Mouse (Mus musculus) embryonic facial prominence, embryonic 13.5 days (tissue): Measurements from ENCODE around the gene Sowaha. TPM values are rescaled to one million over a fixed set of nuclear protein-coding genes. Genes with fewer than 3 reads are reported as not detected.
"Not testable (repeated sequence)": the region's sequence is repeated elsewhere in the genome, so short reads cannot be mapped to it uniquely, and the experiment has no call there.

Source experiments
- ATAC-seq: fragments of 200-750 bp; cut with Nextera tagmentation; 2 replicates; pipeline ENCODE4 v1.8.0; 2017; ENCODE audit warnings: low read depth; ENCODE audit not compliant: insufficient number of reproducible peaks, insufficient read depth, low FRiP score, low TSS enrichment
- H3K27ac ChIP-seq: fragments of 300-500 bp; sonication (generic); 2 replicates; pipeline ENCODE4 v1.5.1; 2015; ENCODE audit warnings: moderate library complexity, mild to moderate bottlenecking, inconsistent platforms
- H3K27me3 ChIP-seq: fragments of 300-500 bp; sonication (generic); 2 replicates; pipeline ENCODE4 v1.6.1; 2015; ENCODE audit warnings: mild to moderate bottlenecking, inconsistent platforms
- H3K36me3 ChIP-seq: fragments of 300-500 bp; sonication (generic); 2 replicates; pipeline ENCODE4 v1.6.1; 2015; ENCODE audit warnings: mild to moderate bottlenecking, inconsistent platforms
- H3K4me1 ChIP-seq: fragments of 300-500 bp; sonication (generic); 2 replicates; pipeline ENCODE4 v1.6.1; 2015; ENCODE audit warnings: inconsistent platforms
- H3K4me2 ChIP-seq: fragments of 300-500 bp; sonication (generic); 2 replicates; pipeline ENCODE4 v1.6.1; 2015; ENCODE audit warnings: moderate library complexity, mild to moderate bottlenecking, inconsistent platforms
- H3K4me3 ChIP-seq: fragments of 300-500 bp; sonication (generic); 2 replicates; pipeline ENCODE4 v1.5.1; 2015; ENCODE audit warnings: mild to moderate bottlenecking, inconsistent platforms
- H3K9ac ChIP-seq: fragments of 300-500 bp; sonication (generic); 2 replicates; pipeline ENCODE4 v1.6.1; 2015; ENCODE audit warnings: mild to moderate bottlenecking, inconsistent platforms
- H3K9me3 ChIP-seq: fragments of 300-500 bp; sonication (generic); 2 replicates; pipeline ENCODE4 v1.6.1; 2016; ENCODE audit warnings: inconsistent platforms
- WGBS: fragments of 180-500 bp; shearing (Covaris S2); methylation state at CpG from one replicate; pipeline ENCODE4 v1.1.7; 2015; ENCODE audit warnings: mixed read lengths; 5-methylcytosine and 5-hydroxymethylcytosine counted together
- polyA plus RNA-seq: library from polyadenylated mRNA; unstranded; fragments of >200 nt; fragmentation: Nextera tagmentation; extraction: Ambion mirVana; gene quantifications from 2 replicates; pipeline ENCODE4 v1.2.1, GENCODE M21; 2015

Gene Sowaha
- polyA plus RNA-seq, 1 experiment from 2014 or later = 0.21 TPM

- Histone ChIP-seq H3K36me3 (peaks cover 9% of the 10 kb centered on the region), H3K27ac (peak within 1 kb of the TSS; percentile 73), H3K9ac (peak within 1 kb of the TSS; percentile 92), H3K4me2 (peak within 1 kb of the TSS; percentile 66), H3K27me3 (no peaks in the 10 kb centered on the region), H3K9me3 (no peaks in the 10 kb centered on the region), H3K4me3 (peak within 1 kb of the TSS; percentile 85), H3K4me1 (peaks cover 11% of the 10 kb centered on the region)
- peak; percentile 90 for ATAC-seq
- under 1% methylated on average over 44 of the region's 44 CpGs for WGBS
These were observed 49.3 kb downstream of the Sowaha start, which contains the start of the genes Uqcrq and Gdf9 for GRCm38 (mm10) chr11:53430670-53431346. Gene Uqcrq, minus strand, starts transcription at chr11:53430831. Gene Gdf9, plus strand, starts transcription at chr11:53431023.

- H3K9me3 ChIP-seq = no peaks in the 10 kb centered on the region
- peak overlapping the region; percentile 92 for H3K9ac ChIP-seq
- no peaks in the 10 kb centered on the region for H3K27me3 ChIP-seq
- peak overlapping the region; percentile 73 for H3K27ac ChIP-seq
- peaks cover 11% of the 10 kb centered on the region for H3K4me1 ChIP-seq
- peak; percentile 23 for ATAC-seq
- H3K4me3 ChIP-seq = peak overlapping the region; percentile 85
- under 1% methylated on average over 34 of the region's 34 CpGs for WGBS
- H3K36me3 ChIP-seq = peaks cover 9% of the 10 kb centered on the region
- H3K4me2 ChIP-seq = peak overlapping the region; percentile 66
These were observed 49.8 kb downstream of the Sowaha start for GRCm38 (mm10) chr11:53430300-53430669.

GRCm38 (mm10) chr11:53429182-53429581 is 50.9 kb downstream of the Sowaha start:
- Histone ChIP-seq H3K27ac (no peak overlapping the region), H3K4me3 (0 out of 2 replicates have a peak overlapping the region, but pooled peaks have one; percentile 85), H3K4me1 (peaks cover 11% of the 10 kb centered on the region), H3K36me3 (peaks cover 9% of the 10 kb centered on the region), H3K4me2 (peak overlapping the region; percentile 66), H3K9ac (no peak overlapping the region), H3K27me3 (no peaks in the 10 kb centered on the region), H3K9me3 (no peaks in the 10 kb centered on the region)
- no peak for ATAC-seq

- no peak overlapping the region for H3K9ac ChIP-seq
- H3K4me3 ChIP-seq = no peak overlapping the region
- 96% methylated on average over 5 of the region's 5 CpGs for WGBS
- ATAC-seq = no peak
- H3K9me3 ChIP-seq = no peaks in the 10 kb centered on the region
- no peak overlapping the region for H3K27ac ChIP-seq
- H3K4me1 ChIP-seq = peaks cover 11% of the 10 kb centered on the region
- H3K27me3 ChIP-seq = no peaks in the 10 kb centered on the region
- peaks cover 9% of the 10 kb centered on the region for H3K36me3 ChIP-seq
- H3K4me2 ChIP-seq = no peak overlapping the region
These were observed 51.4 kb downstream of the Sowaha start for GRCm38 (mm10) chr11:53428716-53429057.

- no peak for ATAC-seq
- no peak overlapping the region for H3K9ac ChIP-seq
- no peaks in the 10 kb centered on the region for H3K9me3 ChIP-seq
- H3K36me3 ChIP-seq = peaks cover 9% of the 10 kb centered on the region
- no peak overlapping the region for H3K4me2 ChIP-seq
- H3K27ac ChIP-seq = no peak overlapping the region
- H3K4me3 ChIP-seq = no peak overlapping the region
- H3K4me1 ChIP-seq = peaks cover 11% of the 10 kb centered on the region
- WGBS = 92% methylated on average over 3 of the region's 3 CpGs
- H3K27me3 ChIP-seq = no peaks in the 10 kb centered on the region
These were observed 51.9 kb downstream of the Sowaha start for GRCm38 (mm10) chr11:53427993-53428715.

- H3K4me3 ChIP-seq, H3K27ac ChIP-seq, H3K9me3 ChIP-seq, H3K27me3 ChIP-seq, H3K4me2 ChIP-seq, H3K9ac ChIP-seq, ATAC-seq, H3K36me3 ChIP-seq: not testable (repeated sequence)
- H3K4me1 ChIP-seq = peaks cover 11% of the 10 kb centered on the region
- 84% methylated on average over 3 of the region's 3 CpGs for WGBS
These were observed 53.2 kb downstream of the Sowaha start for GRCm38 (mm10) chr11:53426914-53427313.

Other genes with a start within 250 kb of the Sowaha start
- 80.5 and 84.4 TPM in 2 replicates for gene Hspa4, start 179.8 kb downstream of the Sowaha start, polyA plus RNA-seq
- 21.5 and 23.5 TPM in 2 replicates for gene Zcchc10, start 155.6 kb downstream of the Sowaha start, polyA plus RNA-seq
- gene Aff4, start 129.4 kb downstream of the Sowaha start, polyA plus RNA-seq = 60.8 and 61.1 TPM in 2 replicates
- gene Leap2, start 57.1 kb downstream of the Sowaha start, polyA plus RNA-seq = 0.94 TPM in 1 of 2 replicates, not detected in the other
- 536 and 539 TPM in 2 replicates for gene Uqcrq, start 49.4 kb downstream of the Sowaha start, polyA plus RNA-seq
- gene Gdf9, start 49.3 kb downstream of the Sowaha start, polyA plus RNA-seq = 2.3 and 3.1 TPM in 2 replicates
- gene Gm10447, start 23.2 kb downstream of the Sowaha start, polyA plus RNA-seq = 0.22 and 0.25 TPM in 2 replicates
- 5.7 and 5.9 TPM in 2 replicates for gene Shroom1, start 23.1 kb downstream of the Sowaha start, polyA plus RNA-seq
- not detected in 2 replicates for gene Gm9837, start 9.8 kb downstream of the Sowaha start, polyA plus RNA-seq
- not detected in 2 replicates for gene Gm9945, start 108 bp downstream of the Sowaha start, polyA plus RNA-seq
- gene Sept8, start 39.0 kb upstream of the Sowaha start, polyA plus RNA-seq = 38.1 and 43.6 TPM in 2 replicates
- gene Kif3a, start 87.1 kb upstream of the Sowaha start, polyA plus RNA-seq = 118 and 122 TPM in 2 replicates
- gene Il4, start 138.4 kb upstream of the Sowaha start, polyA plus RNA-seq = 1.1 and 2.7 TPM in 2 replicates
- gene Il13, start 154.4 kb upstream of the Sowaha start, polyA plus RNA-seq = not detected in 2 replicates
- gene Rad50, start 227.0 kb upstream of the Sowaha start, polyA plus RNA-seq = 33.2 and 33.6 TPM in 2 replicates
- not detected in 2 replicates for gene Il5, start 240.5 kb upstream of the Sowaha start, polyA plus RNA-seq